Mouse (Mus musculus) bone marrow, adult 2 months (tissue): Measurements from ENCODE around the gene Pde4c.

ENCODE experiments used
- CTCF ChIP-seq: fragments of 200-500 bp; IDR thresholded peaks from 2 replicates; pipeline ENCODE4 v1.5.1; 2011; ENCODE audit warnings: low read length, control low read depth; ENCODE audit not compliant: control insufficient read depth, insufficient read depth
- POLR2A ChIP-seq: fragments of 200-500 bp; IDR thresholded peaks from 2 replicates; pipeline ENCODE4 v1.6.1; 2011; ENCODE audit warnings: low read depth, mild to moderate bottlenecking, control low read depth, low read length, borderline replicate concordance; ENCODE audit not compliant: control insufficient read depth

DNA sequence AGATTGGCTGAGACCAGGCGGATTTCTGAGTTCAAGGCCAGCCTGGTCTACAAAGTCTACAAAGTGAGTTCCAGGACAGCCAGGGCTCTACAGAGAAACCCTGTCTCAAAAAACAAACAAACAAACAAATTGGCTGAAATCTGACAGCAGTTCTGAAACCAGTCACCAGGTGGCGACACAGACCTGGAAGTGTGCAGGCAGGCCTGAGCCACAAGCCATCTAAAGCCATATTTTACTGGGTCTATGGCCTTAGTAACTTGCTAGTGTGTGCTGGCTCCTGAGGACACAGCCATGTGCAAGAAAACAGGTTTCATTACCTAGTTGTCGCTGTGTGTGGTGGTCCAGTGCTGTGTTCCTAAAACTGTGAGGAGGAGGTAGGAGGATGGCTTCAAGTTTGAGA lies 2.8 kb upstream of the Pde4c start:
- TF ChIP-seq CTCF = peak; percentile 96
- TF ChIP-seq POLR2A = no peak
